Mouse (Mus musculus): ENCODE measurements at regions not wholly inside any gene's neighbourhood (a gene's known extent, or its start where the extent isn't known, plus 50 kb on each side); places are given as distances from the start of the nearest gene placed in this dataset.
A peak's percentile ranks its signal among the peaks of the same experiment; 100 is the strongest.

DNA sequence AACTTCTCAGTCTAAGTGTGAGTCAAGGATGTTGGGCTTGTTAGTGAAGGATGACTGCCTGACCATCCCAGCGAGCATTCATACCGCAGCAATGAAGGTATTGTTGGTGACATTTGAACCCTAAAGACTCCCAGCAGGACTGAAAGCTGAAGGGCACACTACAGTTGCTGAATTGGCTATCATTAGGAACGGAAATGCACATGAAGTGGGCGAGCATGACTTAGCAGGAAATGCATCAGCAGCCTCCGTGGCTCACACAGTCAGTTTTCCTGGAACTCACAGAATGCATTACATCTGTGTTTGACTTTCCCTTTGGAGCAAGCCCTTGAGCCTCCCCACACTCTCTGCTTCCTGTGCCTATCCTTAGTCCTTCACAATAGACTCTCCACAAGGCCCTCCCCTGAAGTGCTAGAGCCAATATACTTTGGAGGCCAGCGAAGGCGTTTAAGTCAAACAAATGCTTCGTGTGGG, 63.9 kb downstream of the Tmco5 start:
- no peak for DNase-seq

DNA sequence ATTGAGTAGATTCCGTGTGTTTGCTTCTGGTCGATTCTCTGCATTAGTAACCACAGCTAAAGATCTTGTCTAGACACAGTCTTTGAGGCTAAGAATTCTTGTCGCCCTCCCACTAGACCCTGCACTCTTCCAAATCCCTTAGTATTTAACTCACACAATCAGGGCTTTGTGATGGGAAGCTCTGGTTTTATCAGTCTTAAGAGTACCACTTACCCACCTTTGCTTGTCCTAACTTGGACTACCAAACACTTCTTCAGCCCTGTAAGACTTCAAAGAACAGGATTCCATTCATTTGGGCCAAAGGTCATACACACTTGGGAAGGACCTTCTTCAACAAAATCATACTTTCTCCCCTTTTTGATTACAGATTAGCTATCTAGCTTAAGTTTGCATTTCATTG, 70.0 kb downstream of the Tmco5 start:
- no peak for DNase-seq

DNA sequence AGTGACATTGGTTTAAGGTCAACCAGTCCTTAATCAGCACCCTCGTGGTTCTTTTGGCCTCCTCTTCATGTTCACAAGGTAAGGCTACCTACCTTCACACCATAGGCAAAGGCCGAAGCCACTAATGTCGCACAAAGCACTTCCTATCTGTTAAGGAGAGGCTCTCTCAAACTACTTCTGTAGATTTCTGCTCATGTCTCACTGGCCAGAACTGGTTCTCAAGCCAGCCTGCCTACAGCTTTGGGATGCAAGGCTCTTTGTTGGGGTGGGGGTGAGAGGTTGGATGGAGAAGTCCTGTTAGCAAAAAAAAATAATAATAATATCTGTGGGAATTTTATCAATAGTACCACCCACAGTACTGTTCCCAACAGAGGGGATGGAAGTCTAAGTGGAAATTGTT, 71.2 kb downstream of the Tmco5 start:
- no peak for DNase-seq

DNA sequence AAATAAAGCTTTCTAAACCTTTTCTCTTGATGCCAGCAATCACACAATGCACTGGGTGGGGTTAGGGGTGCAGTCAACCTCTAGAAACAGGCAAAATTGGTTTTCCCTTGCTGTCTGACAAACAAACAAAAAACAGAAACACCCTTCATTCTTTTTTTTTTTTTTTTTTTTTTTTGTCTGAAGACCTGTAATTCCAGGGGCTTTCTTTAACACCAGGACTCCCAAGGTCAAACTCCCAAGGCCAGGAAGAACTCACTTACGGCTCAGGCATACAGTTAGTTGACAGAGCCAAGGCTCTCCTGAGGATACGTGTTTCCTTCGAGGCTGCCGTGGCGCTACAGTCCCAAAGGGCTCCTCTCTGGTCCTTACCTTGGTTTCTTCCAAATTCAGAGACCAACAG, 71.7 kb downstream of the Tmco5 start:
- no peak for DNase-seq

DNA sequence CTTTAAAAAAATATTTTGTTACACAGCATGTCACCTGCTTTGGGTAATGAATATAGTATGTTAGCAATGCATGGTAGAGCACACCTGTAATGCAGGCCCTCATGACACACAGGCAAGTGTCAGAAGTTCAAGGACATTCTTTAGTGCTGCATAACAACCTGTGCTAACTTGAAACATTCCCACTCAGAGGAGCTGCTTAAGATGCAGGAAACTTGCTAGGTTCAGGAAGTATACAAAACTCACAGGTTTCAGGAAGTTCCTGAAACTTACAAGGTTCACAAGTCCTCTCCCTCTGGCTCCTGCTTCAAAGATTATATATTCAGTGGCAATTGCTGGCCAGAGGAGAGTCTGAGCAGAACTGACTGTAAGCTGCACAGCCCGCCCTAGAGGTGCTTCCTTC, 73.0 kb downstream of the Tmco5 start:
- DNase-seq = no peak

DNA sequence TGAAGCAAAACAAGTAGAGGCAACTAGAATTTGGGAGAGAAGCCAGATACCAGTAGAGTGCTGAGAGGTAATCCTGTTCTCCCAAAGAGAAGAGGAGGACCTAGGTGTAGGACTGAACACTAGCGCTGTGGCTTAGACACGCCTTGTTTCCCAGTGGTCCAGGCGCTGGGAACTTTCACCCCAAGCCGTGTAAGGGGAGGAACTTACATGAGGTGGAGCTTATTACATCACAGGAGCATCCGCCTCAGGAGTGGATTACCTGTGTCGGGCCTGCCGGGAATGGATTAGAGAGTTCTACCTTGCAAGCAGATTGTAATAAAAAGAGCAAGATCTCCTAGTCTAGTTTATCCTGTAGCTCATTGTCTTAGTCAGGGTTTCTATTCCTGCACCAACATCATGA, 75.8 kb downstream of the Tmco5 start:
- no peak for DNase-seq

DNA sequence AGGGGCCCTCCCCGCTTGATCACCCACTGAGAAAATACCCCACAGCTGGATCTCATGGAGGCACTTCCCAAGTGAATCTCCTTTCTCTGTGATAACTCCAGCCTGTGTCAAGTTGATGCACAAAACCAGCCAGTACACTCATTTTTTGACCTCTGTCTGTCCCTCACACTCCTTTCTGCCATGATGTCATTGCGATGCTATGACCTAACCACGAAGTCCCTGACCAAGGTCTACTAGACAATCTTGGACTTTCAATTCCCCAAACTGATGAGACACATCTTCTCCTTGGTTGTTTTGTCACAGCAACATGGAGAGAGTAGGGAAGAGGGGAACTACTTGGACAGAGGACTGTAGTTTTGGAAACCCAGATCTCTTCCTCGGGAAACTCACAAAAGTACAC, 76.4 kb downstream of the Tmco5 start:
- DNase-seq = no peak

DNA sequence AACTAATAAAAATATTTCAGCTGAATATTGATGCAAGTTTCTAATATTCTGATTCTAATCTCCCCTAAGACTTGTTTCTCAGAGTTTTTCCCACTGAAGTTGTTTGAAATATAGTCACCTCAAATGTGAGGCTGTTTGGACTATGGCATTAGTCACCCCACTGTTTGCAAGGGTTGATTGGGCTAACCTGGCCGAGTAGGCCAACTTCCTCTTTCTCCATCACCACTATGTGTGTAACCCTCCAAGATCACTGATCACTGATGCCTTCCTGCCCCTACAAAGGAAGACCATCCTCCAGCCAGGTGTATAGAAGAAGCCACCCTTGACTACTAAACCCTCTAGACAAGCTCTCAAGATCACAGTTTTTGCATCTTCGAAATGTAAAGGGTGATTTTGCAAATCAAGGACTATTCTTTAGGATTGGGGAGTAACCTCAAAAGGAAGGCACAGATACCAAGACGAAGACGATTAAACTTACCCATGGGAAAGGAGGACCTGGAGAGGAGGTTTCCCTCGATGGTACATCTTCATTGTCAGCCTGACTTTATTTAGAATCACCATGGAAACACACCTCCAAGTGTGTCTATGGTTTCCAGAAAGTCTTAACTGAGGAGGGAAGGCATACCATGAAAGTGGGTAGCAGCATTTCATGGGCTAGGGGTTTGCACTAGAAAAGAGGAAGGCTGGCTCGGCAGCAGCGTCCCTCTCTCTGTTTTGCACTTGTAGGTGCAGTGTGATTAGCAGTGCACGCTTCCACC, 84.8 kb downstream of the Tmco5 start:
- DNase-seq = no peak

DNA sequence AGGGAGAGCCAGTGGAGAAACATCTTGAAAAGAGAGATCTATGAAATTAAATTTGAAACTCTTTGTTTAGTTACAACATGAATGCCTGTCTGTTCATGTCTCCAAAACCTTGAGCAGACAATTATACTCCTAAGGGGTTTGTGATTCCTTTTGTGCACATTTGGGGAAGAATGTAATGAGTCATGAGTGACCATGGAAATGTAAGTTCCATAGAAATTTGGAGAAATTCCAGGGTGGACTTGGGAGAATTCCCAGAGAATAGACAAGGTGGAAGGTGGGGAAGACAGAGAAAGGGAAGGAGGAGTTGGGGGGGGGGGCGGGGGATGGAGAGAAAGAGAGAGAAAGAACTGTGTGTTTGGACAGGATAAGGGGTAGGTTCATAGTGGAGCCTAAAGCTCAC, 87.8 kb downstream of the Tmco5 start:
- DNase-seq = no peak

DNA sequence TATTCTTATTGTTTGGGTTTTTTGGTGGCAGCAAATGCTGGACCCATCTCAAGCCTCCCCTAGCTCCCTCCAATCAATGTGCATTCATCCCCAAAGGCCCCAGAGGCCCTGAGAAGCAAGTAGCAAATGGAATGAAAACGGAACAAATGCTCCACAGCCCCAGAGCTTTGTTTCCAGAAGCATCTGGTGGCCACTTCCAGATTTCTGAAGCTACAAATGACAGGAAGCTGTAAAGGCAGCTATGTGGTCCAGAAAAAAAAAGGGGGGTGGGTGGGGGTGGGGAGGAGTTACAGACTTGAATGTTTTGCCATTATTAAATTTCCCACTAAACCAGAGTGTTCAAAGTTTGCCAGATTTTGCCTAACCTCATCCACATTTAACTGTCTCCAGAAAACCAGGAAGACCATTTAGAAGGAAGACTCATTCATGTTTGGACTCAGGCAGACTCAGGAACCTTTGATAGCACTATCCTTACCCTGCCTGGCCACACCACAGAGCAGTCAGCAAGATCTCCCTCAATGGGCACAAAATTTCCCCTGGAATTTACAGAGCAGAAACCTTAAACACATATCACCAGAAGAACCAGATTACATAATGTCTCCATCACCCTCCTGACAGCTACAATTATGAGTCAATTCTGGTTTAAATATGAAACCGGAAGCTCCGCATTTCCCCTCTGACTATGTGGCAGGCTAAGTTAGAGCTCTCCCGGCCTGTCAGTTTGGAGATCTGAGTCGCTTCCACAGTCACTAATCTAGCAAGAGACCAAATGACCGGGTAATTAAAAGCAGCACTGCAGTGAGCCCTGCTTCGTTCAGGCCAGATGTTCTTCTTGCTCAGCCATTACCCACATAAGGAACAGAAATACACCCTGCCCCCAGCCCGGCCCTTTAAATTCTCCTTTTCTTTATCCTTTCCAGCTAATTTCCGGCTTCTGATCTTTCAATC, 93.4 kb downstream of the Tmco5 start:
- DNase-seq = peak; percentile 21

DNA sequence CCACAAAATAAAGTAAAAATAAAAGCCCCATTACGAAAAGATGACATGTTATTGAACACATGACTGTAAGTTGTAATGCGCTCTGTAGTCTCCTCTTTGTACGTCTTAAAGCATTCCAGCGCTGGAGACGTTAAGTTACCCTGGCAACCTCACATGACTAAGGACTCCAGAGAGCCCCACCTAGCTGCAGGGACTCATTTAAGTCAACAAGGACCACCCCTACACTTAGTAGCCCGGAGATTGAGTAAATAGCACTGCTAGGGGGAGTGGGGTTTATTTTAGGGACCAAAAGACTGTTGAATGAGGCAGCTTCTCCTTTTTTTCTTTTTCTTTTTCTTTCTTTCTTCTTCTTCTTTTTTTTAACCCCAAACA, 94.1 kb downstream of the Tmco5 start:
- peak; percentile 32 for DNase-seq

DNA sequence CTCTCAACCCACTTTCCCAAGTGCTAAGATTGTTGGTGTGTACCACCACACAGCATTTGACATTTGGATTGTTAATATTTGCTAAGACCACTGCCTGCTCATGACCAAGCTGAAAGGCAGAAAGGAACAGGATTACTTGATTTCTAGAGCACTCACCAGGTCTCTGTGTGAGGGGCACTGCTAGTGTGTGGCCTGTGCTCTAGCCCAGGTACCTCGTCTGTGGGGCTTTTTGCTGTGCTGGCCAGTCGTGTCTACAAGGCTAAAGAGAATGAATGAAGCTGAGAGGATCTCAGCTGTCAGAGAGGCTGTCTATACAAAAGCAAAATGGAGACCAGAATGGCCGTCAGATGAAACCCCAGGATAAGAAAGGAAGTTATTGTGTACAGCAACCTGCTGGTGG, 95.0 kb downstream of the Tmco5 start:
- no peak for DNase-seq

DNA sequence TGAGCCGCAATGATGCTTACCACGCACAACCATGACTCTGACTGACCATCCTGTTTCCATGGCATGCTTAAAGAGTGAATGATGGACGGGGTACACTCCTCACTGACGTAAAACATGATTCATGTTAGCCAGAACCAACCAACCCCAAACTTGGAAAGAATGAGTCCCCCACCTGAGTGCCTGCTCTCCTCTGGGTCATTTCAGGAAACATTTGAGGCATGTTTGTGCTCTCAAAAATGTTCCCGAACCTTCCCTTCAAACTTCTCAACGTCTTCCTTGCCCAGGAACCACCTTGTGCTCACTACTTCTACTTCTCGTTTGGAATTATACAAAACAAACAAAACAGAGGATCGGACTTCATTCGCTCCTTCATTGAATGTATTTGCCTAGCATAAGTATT, 95.7 kb downstream of the Tmco5 start:
- no peak for DNase-seq

DNA sequence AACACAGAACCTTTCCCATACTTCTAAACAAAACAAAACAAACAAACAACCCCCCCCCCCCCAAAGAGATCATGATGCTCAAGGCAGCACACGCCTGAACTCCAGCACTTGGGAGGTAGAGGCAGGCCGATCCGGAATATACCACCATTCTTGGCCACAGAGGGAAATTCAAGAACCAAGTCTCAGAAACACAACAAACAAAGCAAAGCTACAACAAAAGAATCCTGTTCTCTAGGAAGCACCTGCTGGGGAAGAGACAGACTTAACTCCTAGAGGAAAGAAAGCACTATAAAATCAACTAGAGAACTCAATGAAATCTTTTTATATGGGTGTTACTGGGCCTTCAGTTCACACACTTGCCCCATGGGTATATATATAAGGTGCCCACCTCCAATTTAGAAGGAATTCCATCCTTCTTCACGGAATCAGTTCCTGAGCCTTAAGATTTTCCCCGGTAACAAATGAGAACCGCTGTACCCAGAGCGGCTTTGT, 96.1 kb downstream of the Tmco5 start:
- DNase-seq = no peak

DNA sequence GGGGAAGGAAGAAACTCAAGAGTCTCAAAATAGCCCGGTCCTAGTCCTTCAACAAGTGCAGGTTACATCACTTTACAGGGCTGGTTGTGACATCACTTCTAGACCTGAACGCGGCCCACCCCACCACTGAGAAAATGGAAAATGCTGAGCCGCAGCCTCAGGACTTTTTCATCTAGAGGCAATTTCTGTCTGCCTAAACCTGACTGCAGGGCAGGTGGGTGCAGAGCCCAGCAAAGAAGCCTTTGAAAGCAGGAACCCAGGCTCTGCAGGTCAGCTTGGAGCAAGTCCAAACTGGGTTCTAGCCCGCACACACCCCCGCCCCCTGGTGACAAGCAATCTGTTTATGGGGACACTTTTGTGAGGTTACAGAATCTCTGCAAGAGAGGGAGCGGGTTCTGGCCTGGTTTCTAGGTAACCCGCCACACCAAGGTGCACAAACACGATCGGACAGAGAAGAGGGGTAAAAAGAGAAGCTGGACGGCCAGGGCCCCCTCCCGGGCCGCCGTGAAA, 96.7 kb downstream of the Tmco5 start:
- peak; percentile 44 for DNase-seq

DNA sequence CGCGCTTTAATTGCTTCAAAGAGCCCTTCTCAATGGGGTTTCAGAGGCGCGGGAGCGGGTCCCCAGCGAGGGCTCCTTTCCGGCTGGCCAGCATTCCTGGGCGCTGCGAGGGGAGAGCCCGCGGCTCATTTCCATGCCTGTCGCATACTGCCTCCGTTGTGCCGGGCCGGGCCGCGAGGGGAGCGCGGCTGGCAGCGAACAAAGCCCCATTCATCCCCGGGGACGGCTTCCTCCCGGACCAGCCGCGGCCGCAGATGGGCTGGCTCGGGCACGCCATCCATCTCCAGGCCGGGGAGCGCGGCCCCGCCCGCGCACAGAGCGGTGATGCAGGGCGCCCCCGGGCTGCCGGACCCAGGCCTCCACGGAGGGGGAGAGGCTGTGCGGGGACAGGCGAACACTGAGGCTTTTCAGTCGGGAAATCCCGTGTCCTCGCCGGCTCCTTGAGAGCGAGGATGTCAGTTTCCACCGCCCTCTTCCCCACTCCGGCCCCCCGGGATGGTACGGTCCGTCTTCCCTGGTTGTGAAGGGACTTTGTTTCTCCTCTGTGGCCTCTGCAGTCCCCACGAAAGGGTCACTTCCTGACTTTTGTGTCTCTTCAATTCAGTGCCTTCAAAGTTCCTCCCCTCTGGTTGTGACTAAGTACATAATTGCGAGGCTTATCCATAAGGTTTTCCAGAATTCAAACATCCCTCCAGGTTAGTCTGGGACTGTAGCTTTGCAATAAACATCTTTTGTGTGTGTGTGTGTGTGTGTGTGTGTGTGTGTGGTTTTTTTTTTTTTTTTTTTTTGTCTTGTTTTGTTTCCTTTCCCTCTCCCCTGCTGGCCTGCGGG, 97.3 kb downstream of the Tmco5 start:
- DNase-seq = peak; percentile 61

DNA sequence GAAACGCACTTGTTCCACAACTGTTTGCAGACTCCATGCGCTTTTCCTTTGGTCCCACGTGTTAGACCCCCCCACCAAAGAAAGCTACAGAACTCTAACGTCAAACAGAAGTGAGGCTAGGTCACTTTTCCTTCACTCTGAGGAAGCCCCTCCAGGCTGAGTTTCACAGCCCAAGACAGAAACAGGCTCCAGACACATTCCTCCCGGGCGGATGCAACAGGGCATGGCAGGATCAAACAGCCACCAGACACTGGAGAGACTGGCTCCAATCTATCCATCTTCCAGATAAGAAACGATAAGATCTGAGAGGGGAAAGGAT, 97.9 kb downstream of the Tmco5 start:
- no peak for DNase-seq

DNA sequence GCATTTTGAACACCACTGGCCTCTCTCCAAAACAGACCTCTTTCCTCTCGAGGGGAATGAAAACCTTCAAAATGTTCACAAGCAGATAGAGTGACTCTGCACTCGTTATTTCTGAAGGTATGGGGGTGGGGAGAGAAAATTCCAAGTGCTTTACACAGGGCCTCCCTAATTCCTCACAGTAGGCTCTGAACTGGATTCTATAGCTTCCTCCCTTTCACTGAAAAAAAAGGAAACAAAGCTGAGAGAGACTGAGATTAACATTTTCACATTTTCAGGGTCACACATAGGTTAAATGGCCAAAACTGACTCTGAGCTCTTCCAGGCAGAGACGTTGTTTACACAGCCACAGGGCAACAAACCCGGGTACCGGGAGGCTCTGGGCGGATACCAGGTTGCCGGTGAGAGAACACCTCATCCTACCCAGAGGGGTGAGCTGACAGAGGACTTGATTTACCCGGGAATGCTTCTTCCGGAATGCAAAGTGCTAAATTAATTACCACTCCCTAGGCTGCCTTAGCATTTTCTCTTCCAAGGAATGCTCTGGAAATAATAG, 98.5 kb downstream of the Tmco5 start:
- DNase-seq = no peak

DNA sequence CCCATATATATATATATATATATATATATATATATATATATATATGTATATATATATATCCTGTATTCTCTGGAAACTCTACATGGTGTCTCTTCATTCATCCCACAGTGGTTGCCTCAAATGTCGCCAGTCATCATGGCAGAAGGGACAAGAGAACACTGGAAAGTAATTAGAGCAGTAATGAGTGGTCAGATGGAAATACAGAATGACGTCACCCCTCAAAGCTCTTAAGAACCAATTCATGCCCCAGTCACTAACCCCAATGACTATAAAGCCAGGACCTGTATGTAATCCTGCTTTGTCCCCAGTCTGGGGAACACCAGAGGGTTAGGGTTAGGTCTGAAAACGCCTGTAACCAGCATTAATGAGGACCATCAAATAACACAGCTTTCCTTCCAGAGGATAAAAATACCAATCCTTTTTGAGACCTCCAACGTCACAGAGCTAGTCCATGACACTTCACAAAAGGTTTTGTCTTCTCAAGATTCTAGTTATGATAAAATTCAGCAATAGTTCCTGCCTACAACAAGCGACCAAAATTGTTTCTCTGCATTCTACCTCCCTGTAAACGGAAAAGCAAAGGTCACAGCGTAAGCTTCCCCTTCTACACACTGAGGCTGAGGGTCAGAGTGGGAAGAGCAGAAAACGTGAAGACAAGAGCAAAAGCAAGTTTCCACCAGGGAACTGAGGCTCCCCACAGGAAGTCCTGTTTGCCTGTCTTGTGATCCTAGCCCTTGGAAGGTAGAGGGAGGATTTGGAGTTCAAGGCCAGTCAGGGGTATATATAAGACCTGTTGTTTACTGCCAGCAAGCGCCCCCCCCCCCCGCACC, 99.5 kb downstream of the Tmco5 start:
- no peak for DNase-seq

DNA sequence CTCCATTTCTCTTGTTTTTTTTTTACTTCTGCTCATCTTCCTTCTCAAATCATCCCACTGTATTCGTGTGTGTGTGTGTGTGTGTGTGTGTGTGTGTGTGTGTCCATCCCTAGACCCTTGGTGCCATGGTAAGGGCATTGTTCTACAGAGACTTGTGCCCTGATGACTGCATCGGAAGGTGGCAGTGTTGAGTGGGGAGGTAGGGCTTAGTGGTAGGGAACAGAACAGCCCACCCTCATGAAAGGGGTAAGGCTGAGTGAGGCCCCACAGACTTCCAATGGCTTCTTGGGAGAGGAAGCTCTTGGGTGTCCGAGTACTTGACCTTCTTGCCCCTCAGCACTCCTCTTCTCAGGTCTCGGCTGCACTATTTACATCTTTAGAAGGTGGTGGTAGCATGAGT, 100.3 kb downstream of the Tmco5 start:
- no peak for DNase-seq

DNA sequence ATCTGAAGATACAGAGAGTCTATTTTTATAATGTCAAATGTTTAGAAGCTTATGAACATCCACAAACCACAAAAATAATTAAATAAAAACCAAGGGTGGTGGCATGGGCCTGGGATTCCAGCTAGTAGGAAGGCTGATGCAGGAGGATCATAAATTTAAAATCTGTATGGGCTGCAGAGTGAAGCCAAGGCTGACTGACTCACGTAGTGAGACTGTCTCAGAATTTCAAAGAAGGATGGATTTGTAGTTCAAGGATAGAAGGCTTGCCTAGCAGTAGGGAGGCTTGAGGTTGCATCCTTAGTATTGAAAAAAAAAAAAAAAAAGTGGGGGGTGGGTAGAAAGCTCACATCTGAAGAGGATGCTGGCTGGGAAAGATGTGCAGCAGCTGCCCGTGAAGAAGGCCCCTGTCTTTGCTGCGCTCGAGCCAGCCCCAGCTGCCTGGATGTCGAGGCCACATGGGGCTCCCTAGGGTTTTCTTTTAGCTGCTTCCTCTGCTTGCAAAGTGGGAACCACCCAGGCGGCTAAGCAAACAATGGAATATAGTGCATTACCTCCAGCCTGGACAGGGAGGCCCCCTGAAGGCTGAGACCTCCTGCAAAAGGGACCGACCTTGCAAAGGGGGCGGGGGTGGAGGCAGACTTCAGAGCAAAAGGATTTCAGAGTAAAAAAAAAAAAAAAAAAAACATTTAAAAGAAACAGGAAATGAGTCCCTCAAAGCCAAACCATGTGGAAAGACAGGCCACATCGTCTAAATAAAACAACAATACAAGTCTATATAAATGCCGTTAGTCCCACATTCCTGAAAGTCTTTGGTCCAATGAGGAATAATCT, 101.3 kb downstream of the Tmco5 start:
- peak; percentile 25 for DNase-seq

All from thymus, postnatal 4 days (tissue).